Mouse (Mus musculus) lung, postnatal 4 days (tissue): ENCODE measurements around the gene Etfa.
A peak's percentile ranks its signal among the peaks of the same experiment; 100 is the strongest.

Source experiments
- DNase-seq, 2 experiments: peaks; one replicate each; pipeline ENCODE4 v3.0.0; 2021

Gene Etfa

DNA sequence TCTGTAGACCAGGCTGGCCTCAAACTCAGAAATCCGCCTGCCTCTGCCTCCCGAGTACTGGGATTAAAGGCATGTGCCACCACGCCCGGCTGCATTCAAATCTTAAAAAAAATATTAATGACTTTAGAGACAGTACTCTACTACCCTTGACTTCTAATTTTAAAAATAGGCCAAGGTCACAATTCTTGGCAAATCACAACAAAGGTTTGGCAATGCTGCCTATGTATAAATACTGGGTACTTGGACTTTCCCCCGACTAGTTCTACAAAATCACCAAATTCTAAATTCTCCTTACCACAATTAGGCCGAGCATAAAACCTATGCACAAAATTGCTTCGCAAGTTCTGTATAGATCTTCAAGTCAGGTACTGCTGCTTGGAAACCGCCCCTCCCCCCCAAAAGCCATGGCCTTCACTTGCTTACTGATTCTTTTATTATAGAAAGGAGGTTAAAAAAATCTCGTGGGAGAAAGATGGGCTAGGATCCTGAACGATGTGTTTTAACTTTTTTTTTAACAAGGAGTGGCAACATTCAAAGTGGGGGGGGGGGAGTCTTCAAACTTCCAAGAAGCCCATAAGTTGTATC lies 1.3 kb downstream of the Etfa start:
- DNase-seq: no peak

DNA sequence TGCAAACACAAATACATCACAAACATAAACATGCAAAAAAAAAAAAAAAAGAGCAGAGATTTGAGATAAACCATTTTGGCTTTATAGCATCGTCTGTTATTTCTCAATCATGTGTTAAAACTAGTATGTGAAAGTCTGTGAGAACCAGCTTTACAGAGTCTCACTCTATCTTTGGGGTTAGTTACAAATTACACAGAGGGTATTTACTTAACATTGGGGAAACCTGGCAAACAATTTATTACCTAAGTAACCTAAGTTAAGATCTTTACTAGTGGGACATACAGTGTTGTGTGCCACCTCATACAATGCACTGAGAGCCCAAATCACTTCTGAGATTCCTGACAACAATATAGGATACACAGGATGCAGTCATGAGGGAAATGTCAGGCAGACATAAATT lies 2.3 kb downstream of the Etfa start:
- no peak for DNase-seq

DNA sequence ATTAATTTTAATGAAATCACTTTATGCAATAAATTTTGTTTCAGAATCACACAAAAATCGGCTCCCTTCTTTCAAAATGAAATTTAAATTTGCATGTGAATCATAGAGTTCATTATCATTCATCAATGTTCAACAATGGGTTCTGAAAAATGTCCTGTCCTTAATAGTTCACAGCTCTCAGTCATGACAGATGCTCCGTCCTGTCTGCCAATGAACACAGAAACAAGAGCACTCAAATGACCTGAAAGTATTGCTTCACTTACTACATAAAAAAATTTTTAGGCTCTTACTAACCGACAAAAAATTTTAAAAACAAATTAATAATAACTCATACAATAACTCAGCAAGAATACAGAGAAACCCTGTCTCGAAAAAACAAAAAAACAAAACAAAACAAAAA lies 3.3 kb downstream of the Etfa start:
- DNase-seq: no peak

DNA sequence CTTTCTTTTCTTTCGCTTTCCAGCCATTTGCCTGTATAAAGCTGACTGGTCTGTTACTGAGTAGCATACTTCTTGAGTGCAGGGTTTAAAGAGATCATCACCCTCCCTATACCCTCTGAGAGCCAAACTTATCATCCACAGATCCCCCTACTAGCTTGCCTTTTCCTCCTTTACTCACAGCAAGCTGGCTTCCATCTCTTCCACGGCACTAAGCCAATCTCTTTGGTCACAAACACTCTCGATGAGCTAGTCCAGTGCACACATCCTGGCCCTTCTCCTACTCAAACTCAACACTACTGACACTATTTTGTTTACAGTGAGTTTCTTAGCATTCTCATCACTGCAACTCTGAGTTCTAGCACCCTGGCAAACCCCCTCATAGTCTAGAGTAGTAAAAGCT lies 4.1 kb downstream of the Etfa start:
- peak in 1 of 2 experiments; percentile 17 for DNase-seq

DNA sequence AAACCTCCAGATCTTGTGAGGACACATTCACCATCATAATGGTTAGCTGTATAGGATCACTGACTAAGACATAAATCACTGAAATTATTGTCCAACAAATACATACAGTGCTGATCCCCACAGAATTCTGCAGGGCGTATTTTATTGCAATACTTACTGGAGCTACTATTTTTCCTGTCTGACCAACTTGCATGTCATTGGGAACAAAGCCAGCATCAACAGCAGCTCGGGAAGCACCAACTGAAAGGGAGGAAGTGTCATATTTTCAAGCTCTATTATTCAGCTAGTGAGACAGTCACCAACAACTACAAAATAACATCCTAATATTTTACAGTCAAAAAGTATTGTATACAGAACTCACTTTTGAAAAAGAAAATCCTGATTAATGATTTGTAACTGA lies 29.9 kb downstream of the Etfa start:
- DNase-seq: no peak

DNA sequence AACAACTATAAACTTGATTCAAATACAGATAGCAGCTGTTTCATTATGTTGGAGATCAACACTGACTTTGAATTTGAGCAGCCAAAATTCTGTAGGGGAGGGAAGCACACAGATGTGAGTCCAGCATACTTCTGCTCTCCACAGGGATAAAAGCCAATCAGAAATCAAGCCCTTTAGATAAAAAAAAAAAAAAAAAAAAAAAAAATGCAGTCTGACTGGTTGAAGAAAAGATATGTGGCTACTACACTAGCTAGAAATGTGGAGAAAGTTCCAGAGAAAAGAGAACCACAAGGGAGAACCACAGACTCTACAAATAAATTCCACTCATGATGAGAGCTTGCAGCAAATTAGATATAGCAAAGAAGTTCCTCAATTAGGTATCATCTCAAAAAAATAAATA lies 33.3 kb downstream of the Etfa start:
- no peak for DNase-seq

DNA sequence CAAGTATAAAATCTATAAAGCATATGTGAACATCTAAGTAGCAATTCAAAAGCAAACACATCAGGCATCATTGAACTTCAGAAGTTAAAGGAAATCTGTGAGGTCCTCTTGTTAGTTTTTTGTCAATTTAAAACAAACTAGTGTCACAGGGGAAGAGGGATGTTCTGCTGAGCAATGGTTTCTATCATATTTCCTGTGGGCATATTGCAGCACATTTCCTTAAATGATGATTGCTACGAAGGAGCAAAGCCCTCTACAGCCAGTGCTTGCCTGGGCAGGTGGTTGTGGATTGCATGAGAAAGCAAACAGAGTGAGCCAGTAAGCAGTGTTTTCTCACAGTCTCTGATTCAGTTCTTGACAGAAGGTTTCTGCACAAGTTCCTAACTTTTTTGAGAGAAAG lies 36.0 kb downstream of the Etfa start:
- DNase-seq: no peak

DNA sequence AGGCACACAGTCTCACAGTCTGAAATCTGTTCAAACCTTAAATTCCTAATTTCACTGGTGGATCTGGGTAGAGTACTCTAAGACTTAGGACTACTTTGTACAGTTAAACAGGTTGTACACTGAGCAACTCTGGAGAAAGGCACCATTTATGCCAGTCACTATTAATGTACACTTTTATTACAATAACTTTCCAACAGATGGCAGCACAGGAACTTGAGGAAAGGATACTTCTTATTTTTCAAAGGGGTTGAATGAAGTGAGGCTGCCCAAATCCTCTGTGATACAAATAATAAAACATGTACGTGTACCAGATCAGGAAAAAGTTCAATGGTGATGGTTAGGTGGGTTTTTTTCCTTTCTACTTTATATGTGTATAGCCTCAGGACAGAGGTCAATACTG lies 43.6 kb downstream of the Etfa start:
- no peak for DNase-seq

DNA sequence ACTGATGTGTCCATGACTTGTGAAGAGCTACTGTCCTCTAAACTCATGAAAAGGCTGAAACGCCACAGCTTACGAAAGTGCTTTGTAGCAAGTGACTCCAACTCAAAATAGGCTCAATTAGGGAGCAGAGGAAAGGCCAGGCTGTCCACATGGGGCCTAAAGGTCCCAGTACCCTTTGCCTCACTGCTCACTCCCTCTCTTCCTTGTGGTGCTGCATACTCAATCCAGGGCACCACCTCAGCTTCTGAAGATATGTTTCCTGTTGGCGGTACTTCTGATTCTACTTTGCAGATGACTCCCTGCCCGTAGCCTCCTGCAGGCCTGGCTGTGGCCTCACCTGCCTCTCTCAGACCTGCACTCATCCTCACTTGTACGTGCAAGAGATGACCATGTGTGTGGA lies 58.7 kb downstream of the Etfa start:
- DNase-seq: no peak

DNA sequence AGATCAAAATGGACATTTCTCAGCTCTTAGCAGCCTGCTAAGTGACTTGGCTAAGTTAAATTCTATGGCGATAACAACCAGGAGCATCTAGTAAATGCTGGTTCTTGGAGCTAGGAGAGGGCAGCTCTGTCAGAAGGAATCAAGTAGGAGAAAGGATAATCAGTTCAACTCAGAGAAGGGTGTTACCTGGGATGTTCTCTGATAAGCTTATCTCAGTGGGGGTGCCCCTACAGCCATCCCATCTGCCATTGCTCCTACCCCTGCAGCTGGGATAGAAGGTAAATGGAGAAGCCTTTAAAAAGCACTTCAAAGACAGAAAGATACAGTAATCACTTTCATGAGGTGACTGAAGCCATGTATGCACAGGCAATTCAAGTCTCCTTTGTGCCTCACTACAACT lies 59.1 kb downstream of the Etfa start:
- DNase-seq: no peak

DNA sequence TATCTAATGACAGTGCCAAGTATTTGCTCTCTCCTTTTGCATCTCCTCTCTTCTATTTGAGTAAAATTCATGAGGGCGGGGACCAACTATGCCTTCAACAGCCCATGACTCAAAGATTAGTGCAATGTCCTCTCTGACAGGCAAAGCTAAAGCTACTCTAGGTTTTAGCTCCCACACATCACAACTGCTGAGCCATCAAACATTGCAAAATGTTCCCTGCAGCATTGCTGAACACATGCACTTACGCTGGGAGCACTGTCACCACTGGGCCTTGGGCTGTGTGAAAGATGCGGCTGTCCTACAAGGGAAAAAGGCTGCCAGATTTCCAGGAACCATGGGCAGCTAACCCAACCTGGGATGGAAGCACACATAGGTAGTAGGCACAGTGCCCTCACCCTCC lies 60.6 kb downstream of the Etfa start:
- DNase-seq: no peak

DNA sequence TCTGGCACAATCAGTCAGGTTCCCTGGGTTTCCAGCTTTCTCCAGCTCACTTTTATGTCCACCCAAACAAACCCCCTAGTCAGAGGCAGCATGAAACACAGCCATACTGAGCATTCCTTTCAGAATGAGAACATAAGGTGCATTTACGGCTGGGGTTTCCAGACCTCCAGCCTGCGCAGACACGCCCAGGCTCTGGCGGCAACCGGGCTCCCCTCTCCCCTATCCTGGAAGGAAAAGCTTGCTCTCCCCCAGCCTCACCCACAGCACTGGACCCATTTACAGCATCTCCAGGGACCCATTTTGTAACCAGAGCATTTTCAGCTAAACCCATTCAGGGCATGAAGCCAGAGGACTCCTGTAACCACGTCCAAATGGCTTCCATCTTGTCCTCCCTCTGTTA lies 62.0 kb downstream of the Etfa start:
- no peak for DNase-seq

DNA sequence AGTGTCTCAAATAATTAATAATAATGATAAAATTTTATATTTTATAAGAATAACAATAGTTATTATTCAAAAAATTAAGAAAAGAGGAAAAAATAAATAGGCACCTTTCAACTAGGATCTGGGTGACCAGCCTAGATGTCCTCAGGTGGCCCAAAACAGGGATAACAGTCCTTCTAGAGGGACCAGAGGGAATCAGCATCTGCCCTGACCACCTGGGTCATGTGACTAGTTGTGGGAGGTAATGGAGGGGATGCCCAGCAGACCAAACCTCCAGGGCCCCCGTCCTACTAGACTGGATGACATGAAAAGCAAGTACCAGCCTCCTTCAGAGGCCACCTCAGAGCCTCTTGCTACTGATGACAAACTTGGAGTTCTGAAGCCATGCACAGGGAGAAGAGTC lies 62.9 kb downstream of the Etfa start:
- no peak for DNase-seq

DNA sequence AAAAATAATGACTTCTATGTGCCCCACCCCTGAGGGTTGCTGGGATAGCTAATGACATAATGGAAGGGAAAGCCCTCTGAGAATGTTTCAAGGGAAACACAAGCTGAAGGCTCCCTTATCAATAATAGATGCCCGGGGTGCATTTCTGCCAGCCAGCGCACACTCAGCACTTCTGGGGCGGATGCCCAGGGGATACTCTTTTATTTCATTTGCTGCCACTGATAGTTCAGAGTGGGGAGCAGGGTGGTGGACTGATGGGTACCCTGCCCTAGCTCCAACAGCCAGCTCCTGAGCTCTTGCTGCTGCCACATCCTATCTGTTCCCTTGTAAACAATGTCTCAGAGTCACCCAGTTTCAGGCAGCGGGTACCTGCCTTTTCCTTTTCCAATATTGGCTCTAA lies 64.5 kb downstream of the Etfa start:
- no peak for DNase-seq

DNA sequence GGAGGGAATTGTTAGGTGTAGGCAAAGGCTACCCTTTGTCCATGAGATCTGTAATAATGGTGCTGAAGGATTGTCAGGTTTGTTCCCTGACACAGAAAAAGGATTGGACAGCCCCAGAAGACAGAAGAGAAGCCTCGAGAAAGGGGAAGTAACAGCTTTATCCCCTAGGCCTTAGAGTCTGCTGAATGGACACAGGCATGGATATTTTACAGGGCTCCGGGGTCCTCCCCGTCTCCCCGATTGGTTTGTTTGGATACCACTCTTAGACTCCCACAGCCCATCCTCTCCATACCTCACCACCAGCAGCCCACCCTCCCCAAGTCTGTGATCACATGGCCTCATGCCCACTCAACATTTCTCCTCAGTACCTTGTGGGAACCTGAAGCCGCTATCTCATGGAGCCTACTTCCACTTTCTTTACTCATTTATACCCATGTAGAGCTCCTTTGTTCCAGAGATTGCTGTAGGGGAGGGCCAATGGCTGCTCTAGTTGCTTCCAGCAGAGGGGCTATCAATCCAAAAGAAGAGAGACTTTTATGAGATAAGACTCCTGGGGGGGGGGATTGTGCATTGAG lies 72.8 kb downstream of the Etfa start:
- peak in 1 of 2 experiments; percentile 7 for DNase-seq

DNA sequence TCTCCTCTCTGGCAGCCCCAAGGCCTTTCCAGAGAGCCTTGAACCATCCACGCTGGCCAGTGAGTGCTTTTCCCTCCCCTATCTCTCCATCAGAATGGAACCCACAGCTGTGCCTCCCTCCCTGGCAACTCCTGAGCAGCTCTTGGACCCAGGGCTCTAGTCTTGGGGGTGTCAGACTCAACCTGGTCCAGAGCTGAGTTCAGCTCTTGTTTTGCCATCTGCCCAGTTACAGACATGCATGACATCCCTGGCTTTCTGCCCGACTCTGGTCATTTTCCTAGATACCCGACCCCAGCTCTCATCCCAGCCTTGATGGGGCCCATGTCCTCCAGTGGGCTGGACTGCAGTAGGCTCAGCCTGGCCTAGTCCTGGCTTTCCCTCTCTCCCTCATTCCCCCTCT lies 73.6 kb downstream of the Etfa start:
- DNase-seq: peak in 1 of 2 experiments; percentile 14

DNA sequence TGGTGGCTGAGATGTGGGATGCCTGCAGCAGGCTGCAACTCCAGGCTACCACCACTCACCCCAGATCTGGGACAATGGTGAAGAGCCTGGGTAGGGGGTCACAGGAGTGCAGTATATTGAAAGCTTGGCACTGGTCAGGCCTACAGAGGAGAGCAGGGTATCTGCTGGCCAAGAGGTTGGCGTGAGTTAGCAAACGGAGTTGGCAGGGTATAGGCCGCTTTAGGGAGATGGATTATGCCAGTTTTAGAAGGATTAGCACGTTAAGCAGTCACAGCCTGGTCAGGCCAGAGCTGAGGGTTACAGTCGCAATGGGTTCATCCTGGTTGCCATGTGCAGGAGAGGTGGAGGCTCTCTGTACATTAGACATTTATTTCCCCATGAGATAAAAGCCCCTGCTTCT lies 78.2 kb downstream of the Etfa start:
- no peak for DNase-seq

DNA sequence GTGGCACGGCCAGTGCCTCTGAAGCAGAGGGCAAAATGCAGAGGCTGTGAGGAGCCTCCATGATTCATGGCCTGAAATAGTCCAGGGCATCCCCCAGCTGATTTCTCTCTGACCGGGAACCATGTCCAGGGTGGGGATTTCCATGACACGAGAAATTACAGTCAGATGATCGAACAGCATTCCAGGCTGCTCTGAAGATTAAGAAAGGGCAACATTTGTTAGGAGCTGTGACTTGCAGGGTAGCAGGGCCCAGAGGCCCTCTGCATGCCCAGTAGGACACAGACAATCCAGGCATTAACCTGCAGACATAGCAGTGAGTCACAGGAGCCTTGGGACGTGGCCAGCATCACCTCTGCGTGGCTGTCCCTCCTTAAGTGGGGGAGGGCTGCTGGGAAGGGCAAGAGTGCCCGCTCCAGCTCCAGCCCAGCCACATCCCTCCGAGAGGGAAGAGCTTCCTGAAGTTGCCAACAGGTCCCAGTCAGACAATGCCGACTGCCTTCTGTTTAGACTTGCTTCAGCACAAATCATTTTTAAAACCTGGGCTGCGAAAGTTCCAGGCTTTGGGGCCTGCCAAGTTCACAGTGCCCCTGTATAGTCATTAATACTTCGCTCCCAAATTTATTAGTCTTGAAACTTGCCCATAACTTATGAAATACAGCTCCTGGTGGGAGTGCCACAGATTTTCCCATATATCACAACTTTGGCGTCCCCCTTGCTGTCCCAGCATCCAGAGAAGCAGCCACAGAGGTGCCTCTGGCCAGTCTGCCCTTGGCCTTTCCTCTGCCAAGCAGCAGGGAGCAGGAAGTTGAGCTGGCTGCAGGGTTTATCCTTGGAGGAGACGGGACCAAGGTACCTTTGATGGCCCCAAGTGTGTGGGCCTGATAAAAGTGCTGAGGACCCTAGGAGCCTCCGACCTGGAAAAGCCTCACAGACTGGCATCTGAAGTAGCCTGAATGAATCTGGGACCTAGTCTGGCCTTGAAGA lies 79.4 kb downstream of the Etfa start:
- DNase-seq: no peak

DNA sequence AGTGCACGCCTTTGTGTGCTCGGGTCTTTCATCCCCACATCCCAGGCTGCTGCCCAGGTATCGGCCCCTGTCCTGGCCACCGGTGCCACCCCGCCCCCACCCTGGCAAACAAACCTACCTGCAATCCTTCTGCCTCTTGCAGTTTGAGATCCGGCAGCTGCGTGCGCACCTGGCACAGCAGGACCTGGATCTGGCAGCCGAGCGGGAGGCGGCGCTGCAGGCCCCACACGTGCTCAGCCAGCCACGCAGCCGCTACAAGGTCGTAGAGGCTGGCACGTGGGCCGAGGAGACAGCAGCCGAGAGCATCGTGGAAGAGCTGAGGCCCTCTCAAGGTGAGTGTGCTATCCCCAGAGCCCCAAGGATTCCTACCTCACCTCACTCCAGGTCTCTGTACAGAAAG lies 81.9 kb downstream of the Etfa start:
- DNase-seq: peak; percentile 37 to 59

DNA sequence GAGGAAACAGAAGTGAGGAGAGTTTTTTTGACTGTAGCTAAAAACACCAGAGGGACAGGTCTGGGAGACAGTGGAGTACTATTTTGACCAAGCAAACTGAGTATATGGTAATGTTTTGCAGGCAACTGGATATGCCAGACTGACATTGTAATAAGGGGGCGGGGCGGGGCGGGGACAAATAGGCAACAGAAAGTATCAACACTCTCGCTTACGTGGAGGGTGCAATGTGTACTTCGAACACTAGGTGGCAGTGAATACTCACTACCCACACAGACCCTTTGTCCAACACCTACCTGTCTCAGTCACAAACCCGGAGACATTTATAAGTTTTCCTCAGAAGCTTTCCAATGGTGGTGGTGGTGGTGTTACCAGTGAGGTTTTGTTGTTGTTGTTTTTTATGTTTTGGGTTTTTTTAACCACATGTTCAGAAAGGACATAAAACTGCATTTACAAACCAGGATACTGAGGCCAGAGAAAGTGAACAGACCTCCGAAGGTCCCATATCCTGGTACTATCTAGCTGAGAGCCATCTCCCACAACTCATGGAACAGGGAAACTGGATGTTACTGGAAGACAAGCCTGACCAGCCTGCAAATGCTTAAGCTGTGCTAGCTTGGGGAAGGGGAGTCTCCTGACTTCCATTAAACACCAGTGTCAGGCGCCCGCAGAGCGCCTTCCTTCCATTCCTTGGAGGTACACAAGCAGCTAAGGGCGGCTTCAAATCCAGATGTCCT lies 82.6 kb downstream of the Etfa start:
- peak; percentile 43 to 80 for DNase-seq

DNA sequence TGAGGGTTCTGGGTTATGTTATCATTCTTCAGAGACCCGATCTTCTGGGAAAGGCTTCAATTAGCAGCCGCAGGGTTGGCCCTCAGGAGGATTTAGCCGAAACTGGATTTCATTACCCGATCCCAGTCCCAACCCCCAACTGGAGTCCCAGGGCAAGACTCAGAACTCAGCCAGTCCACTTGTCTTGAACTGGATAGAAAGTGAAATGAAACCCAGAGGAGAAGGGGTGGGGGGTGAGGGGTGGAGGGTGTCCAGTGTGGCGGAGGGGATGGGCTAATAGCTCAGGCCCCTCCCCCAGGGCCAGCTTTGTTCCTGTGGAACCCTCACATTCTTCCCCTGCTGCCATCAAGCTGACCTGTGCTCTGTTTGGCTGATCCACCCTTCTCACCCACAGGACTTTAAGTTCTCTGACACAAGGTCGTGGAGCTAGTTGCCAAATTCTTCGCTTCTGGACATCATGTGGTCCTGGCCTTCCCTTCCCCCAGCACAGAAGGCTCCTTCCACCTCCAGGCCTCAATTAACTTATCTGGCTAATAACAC lies 86.7 kb downstream of the Etfa start:
- DNase-seq: no peak

DNA sequence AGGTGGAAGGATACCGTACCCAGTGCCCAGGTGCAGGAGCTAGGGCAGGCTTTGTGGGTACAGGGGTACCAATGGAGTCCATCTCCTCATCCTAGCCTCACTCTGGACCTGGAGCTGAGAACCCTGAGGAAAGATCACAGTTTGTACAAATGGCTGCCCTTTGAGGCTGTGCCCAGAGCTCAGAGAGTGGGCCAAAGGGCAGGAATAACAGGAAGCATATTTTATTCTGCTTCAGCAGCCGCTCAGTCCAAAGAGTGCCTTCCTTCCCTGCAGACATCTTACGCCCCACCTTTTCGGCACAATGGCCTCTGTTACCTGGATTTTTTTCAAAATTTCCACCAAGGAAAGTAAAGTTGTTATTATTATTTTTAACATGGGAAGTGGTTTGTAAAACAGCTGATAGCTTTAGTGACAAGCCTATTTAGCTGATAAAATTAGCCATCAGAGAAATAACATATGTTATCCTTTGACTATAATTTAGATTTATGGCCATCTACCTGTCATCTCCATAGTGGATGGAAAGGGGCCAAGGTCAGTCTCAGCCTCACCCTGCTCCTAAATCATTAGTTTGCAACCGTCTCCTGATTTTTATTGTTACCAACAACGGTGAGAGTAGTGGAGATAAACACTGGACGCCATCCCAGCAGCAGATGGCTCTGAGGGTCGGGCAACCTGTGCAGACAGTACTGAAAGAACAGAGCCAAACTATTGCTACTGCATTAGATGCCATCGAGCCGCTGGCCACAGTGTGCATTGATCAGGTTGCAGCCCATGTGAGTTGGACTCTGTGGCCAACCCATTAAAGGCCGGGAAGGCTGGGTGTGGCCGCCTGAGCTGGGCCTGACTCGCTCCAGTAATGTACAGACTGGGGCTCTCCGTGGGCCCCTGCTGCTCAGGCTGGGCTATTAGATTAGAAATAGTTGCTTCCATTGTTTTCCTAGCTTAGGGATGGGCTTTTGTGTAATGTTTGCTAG lies 88.3 kb downstream of the Etfa start:
- DNase-seq: no peak
